Mouse (Mus musculus) kidney, postnatal 4 days (tissue): ENCODE data around the gene Myh7.
"Not testable (repeated sequence)": the region's sequence is repeated elsewhere in the genome, so short reads cannot be mapped to it uniquely, and the experiment has no call there.

Experiments used
- DNase-seq, 2 experiments: peaks; one replicate each; pipeline ENCODE4 v3.0.0; 2021; ENCODE audit warnings: mixed read lengths in 2 of 2

The Myh7 gene

DNA sequence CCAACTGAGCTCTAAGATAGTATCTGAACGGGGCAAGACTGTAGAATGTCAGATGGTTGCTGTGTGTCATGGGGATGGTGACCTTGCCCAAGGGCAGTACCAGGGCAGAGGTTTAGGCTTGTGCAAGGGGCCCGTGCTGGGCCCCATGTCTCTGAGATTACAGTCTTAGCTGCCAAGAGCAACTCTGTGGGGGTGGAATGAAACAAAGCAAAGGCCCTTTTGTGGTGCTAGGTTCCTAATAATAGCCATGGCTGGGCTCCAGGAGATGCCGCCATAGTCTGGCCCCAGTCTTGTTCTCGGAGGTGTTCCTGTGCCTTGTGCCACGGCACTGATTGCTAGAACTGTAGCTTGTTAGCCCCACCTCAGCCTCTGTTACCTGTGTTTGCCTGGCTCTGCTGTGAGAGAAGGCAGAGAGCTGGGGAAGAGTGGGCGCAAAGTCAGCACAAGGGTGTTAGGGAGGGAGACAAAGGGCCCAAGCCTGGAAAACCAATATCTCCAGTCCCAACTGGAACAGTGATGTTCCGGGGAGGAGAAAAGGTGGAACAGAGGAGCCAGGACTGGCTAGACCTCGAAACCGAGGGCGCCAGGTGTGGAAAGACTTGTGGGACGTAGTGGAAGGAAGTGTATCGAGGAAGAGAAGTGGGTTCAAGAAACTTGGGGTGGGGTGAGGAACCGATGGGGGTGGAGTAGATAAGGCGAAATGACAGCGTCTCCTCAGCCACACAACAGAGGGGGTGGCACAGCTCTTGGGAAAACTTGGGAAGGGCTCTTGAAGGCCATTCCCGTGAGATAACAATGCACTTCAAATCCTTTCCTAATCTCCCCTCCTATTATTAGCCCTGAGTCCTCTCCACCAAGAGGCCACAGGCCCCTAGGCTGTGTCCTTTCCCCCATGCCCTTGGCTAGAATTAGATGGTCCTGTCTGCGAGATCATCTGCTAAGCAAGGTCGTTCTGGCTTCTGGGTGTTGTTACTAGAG, 9.7 kb upstream of the Myh7 start:
- no peak for DNase-seq

DNA sequence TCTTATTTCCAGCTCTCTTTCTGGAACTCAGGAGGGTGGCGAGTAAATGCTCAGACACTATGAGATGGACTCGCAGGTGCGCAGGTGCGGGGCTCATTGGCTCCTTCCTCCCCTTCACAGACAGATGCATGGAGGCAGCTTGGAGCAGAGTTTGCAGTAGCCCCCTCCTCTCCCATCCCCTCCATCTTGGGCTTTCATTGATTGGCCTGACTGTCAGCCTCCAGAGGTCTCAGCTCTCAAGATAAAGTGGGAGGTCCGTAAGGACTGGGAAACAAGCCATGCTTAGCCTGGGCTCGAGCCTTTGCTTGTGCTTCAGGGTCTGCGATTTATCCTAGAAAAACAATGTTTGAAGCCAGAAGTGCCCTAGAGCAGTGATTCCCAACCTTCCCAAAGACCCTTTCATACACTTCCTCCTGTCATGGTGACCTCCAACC, 8.3 kb upstream of the Myh7 start:
- DNase-seq: peak in 1 of 2 experiments; percentile 8

DNA sequence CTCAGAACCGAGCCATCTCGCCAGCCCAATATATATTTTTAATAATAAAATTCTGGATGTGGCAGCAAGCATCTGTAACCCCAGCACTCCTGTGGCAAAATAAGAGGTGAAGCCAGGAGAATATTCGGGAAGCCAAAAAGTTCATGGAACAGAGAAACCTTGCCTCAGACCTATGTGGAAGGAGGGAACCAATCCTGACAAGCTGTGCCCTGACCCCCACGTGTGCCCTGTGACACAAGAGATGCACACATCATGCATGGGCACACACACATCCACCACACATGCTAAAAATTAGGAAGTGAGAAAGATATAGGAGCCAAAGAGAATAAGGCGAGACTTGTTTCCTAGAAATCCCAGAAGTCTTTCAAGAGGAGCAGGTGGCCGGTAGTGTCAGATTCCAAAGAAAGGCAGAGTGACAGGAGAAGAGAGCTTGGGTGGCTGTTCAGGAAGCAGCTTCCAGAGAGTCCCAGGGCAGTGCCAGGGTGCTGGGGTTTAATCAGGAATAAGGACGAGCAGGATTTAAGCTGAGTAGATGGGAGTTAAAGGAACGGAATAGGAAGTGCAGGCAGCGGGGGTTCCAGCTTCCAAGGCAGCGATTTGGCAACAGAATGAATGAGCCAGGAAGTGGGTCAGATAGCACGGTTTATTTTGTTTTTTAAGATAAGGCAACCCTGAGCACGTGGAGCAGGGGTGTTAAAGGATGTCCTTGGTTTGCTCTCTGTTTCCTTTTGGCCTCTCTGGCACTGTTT, 7.7 kb upstream of the Myh7 start:
- no peak for DNase-seq

DNA sequence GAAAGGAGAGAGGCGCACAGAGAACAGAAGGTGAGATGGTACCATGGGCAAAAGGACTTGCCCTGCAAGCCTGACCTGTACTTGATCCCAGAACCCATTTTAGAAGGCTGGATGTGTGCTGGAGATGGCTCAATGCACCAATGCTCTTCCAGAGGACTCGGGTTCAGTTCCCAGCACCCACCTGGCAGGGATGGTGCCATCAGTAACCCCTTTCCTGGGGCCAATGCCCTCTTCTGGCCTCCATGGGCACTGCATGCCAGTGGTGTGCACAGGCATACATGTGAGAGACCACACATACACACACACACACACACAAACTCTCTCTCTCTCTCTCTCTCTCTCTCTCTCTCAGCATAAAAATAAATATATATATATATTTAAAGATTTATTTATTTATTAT, 7.0 kb upstream of the Myh7 start:
- DNase-seq: no peak

DNA sequence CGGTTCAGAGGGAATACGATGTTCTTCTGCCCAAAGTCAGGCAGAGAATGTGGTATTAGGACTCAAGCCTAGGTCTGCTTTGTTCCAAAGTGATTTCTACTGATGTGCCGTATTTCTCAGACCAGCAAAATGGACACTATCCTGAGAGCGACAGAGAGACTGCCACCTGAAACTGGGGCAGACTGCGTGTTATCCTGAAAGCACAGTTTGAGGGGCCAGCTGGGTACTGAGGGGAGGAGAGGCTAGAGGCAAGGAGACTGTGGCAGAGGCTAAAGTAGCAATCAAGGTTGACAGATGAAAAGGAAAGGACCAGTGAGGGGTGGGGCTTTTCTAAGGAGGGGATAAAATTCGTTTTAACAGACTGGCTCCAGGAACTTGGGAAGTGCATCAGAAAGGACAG, 6.4 kb upstream of the Myh7 start:
- no peak for DNase-seq

DNA sequence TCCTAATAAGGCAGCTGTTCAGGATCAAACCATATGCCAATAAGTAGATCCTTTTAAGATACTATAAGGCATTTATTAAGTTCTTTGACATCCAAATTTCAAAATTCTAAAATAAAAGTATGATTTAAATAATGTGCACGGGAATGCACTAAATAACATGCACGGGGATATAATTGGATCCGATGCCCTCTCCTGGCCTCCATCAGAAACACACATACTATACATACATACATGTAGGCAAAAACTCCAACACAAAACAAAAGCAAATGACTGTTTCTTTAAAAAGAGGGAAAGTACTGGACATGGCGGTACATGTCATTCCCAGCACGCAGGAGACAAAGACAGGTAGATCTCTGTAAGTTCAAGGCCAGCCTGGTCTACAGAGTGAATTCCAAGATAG, 5.4 kb upstream of the Myh7 start:
- DNase-seq: not testable (repeated sequence)

DNA sequence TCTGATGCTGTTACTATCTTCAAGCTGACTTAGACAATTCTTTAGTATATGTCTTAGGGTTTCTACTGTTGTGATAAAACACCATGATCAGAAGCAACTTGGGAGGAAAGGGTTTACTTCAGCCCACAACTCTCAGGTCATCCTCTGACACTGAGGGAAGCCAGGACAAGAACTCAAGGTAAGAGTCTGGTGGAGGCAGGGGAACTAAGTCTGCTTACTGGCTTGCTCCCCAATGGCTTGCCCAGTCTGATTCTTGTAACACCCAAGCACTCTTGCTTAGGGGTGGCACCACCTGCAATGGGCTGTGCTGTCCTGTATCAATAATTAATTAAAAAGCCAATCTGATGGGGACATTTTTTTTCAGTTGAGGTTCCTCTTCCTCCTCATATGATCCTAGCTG, 4.3 kb upstream of the Myh7 start:
- no peak for DNase-seq

DNA sequence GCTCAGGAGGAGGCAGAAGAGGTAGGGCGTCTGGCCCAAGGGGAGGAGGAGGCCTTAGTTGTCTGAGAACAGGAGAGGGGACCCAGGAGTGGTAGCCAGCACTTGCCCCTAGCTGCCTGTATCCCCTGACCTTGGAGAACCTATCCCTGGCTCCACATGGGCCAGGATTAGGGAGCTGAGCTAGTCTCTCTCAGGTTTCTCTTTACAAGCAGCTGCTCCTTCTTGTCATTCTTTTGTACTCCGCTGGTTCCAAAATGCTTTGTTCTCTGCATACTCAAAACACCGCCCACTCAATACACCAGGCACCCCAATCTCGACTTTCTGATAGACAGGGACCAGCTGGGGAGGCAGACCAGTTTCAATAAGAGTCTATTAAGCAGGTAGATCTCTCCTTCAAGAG, 2.9 kb upstream of the Myh7 start:
- DNase-seq: no peak

DNA sequence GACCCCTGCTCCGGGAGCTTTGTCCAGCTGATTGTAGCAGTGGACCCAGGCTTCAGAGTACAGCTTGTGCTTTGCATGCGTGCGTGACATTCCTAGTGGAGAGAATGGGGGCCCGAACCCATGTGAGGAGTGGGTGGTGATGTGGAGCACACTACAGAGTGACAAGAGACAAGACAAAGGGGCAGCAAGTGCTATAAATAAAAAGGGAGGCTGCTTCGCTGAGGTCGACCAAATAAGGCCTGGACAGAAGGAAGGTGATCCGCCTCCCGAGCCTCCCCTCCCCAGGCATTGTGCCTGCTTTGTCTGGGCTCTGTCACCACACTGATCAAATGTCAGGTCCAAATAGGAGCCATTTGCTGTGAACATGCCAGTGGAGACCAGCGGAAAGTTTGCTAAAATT, 2.4 kb upstream of the Myh7 start:
- no peak for DNase-seq

DNA sequence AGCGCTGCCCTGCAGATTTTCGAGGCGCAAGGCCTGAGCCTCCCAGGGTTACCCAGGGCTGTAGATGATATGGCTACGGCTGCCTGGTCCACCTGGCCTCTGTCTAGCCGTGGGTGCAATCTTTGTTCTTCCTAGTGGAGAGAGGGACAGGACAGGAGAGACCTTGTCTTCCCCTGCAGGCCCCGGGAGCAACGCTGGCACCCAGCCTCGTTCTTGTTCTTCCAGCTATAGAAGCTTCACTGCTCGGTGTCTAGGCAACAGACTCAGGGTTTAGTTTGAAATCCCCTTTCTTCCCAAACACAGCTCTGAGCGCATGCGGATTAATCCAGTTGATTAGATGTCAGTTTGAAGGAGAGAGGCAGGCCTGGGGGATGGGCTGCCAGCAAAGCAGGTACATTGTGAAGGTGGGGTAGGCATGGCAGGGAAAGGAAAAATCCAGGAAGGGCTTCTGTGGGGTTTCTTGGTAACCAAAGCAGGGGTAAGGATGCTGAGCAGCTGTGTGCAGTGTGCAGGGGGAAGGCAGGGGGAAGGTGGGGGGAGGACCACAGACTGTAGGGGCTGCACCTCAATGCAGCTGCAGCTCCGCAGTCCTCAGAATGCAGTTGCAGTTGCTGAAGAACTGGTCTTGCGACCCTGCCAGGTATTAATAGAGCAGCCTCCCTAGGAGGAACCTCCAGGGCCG, 1.2 kb upstream of the Myh7 start:
- DNase-seq: no peak

DNA sequence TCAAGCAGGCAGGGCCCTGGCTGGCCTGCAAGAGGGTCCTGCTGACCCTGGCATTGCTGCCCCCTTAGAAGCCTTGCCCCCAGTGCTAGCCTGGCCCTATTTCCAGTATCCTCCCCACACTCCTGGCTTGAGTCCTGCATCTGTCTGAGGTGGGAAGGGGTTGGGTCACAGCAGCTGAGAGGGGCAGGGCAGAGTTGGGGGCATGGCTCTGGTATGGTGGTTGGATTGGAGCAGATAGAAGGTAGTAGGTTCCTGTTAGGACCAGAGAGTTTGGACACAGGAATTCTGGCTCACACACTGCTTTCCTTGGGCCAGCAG, 402 bp upstream of the Myh7 start:
- no peak for DNase-seq

DNA sequence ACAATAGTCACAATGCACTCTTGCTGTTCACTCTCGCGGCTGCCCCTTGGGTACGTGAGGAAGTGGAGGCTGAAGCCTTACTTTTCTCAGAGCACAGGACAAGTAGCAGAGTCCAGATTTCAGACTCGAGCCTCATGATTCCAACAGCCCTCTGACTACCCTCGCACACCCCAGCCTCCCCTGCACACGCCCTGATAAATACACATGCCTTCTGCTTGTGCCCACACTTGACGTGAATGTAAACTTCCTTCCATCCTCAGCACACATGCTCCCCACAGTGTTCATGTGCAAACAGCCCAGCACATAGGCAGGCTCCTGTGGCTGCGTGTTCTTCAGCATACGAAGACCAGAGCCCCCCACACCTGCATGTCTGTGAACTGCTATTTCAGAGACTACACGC, 790 bp downstream of the Myh7 start:
- DNase-seq: no peak

DNA sequence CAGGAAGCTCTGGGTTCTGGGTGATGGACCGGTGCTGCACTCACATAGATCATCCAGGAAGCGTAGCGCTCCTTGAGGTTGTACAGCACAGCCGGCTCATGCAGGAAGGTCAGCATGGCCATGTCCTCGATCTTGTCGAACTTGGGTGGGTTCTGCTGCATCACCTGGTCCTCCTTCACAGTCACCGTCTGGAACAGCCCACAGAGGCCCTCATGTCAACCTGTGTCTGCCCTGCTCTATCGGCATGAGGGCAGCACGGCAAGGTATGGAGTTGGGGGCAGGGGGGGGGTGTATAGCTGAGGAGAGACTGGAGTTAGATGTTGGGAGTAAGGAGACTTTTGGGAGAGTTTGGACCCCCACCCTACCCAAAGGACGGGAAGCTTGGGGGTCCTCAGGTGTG, 2.2 kb downstream of the Myh7 start:
- DNase-seq: no peak

DNA sequence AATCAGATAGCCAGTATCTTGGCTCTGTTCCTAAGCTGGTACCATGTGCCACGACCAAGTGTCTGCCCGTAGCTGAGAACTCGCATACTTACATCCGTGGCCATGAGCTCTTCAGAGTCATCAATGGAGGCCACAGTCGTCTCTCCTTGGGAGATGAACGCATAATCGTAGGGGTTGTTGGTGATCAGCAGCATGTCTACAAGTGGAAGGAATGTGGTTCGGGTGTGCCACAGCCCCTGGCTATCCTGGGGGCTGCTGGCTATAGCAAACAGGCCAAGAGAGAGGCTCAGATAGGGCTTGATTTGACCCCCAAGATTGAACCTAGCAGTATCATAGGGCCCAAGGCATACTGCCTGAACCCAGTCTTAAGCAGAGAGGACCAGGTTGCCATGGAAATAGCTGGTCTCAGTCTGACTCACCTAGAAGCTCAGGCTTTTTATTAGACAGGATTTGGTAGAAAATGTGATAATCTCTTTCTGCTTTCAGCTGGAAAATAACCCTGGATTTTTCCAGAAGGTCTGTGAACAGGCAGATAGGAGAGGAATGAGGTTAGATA, 4.5 kb downstream of the Myh7 start:
- DNase-seq: no peak

DNA sequence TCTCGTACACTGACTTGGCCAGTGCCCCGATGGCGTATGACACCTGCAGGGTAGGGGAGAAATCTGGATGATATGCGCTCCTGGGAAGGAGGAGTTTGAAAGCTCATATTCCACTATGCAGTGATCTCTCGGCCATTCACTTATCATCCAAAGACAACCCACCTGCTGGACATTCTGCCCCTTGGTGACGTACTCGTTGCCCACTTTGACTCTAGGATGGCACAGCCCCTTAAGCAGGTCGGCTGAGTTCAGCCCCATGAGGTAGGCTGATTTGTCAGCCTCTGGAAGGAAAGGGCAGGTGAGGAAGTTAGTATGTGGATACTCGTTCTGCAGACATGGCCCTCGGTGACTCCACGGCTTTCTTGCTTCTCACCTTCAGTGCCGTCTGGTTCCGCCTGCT, 5.5 kb downstream of the Myh7 start:
- no peak for DNase-seq

DNA sequence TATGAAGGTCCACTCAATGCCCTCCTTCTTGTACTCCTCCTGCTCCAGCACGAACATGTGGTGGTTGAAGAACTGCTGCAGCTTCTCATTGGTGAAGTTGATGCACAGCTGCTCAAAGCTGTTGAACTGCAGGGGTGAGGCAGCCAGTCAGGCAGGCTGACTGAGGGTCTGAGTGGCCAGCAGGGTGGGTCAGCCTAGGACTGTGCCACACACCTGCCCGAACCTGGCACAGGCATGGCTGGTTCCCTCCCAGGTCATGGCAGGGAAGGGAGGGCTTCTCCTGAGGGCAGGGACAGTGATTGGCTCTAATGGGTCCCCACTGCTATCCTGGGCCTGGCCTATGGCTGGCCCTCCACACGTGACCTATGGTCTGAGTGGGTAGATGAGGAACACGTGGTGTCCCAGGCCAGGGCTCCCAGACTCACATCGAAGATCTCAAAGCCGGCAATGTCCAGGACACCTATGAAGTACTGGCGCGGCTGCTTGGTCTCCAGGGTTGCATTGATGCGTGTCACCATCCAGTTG, 6.0 kb downstream of the Myh7 start:
- not testable (repeated sequence) for DNase-seq

DNA sequence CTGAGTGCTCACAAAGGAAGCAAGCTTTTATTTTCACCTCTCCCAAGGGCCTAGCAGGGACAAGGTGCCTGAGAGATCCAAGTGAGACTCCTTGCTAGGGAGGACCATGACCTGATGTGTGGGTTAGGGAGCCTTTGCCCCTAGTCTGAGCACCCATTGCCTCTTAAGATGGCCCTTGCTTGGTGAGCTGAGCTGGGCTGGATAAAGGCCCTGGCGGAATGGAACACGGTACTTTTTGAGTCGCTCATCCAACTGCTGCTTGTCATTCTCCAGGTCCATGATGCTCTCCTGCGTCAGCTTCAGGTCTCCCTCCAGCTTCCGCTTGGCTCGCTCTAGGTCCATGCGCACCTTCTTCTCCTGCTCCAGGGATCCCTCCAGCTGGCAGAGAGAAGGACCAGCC, 12.5 kb downstream of the Myh7 start:
- DNase-seq: no peak

DNA sequence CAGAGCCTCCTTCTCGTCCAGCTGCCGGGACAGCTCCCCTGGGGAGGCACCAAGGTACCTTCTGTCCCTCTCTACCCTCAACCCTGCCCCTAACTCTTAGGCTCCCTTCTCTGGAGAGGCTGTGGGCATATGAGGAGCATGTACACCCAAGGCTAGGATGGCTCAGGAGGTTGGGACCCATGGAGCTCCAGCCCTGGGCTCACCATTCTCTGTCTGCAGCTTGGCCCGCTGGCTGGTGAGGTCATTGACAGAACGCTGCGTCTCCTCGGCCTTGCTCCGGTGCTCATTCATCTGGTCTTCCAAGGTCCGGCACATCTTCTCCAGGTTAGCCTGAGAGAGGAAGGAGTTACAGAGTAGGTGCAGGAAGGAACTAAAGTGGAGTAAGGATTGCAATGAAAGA, 15.8 kb downstream of the Myh7 start:
- DNase-seq: no peak

DNA sequence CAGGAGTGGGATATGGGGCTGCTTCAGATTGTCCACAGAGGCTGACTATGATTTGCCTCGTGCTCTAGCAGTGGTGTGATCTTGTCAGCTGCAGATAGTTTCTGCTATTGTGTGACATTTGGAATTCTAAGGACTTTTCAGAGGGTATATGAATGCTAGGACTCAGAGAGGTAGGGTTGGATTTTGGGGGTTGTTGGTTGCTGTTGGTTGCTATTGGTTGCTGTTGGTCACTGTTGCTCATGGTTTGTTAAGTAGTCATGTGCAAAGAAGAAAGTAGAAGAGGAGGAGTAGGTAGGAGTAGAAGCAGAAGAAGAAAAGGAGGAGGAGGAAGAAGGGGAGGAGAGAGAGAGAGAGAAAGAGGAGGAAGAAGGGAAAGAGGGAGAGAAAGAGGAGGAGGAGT, 17.8 kb downstream of the Myh7 start, which contains the start of gene Gm17428:
Gene Gm17428 (plus strand): TSS at position 301 of the 400 bp plus-strand sequence.
- no peak for DNase-seq

DNA sequence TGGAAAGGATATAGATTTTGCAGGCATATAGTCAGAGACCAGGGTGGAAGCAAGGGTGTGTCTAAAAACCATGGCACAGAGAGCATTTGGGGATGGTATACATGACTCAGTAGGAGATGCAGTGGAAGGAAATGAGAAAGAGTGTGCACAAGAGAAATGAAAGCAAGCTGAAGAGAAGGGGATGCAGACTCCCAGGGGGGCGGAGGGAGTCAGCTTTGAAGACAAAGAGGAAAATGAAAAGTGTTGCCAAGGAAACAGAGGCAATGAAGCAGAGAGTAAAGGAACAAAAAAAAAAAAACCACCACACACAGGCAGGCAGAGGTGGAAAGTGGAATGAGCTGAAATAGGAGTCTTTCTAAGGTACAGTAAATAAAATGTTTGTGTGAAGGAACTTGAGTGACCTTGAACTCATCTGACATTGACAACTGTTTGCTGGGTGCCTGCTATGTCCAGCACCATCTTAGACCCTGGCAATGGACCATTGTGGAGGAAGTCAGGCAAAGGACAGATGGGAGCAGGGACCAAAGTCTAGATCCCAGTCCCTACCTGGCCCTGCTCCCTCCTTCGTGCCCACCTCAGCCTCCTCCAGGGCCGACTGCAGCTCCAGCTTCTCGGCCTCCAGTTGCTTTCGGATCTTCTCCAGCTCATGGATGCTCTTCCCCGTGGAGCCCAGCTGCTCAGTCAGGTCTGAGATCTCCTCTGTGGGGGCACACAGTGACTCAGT, 20.2 kb downstream of the Myh7 start:
- DNase-seq: no peak

DNA sequence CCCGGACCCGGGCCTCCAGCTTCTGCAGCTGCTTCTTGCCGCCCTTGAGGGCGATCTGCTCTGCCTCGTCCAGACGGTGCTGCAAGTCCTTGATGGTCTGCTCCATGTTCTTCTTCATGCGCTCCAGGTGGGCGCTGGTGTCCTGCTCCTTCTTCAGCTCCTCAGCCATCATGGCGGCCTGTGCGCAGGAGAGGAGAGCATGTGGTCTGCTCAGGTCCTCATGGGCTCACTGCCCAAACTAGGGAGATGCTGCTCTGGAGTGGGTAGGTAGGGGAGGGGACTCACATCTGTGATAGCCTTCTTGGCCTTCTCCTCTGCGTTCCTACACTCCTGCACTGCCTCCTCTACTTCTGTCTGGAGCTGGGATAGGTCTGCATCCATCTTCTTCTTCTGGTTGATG, 21.6 kb downstream of the Myh7 start:
- not testable (repeated sequence) for DNase-seq

DNA sequence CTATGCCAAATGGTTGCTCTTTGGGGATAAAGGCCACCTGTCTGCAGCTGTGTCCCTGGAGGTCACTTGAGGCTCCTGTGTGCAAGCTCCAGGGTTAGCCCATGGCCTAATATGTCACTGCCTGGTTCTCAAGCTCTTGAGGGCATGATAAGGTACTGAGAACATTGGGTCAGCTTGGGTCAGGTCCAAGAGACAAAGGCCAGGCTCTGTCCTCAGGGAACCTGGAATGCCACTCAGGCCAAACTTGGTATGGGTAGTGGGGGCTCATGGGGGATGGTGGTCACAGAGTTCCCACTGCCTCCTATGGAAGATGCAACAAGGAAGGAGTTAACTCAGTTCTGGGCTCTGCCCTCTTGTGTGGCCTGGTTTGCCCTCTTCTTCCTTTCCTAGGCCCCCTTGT, 26.1 kb downstream of the Myh7 start:
- no peak for DNase-seq
